Mouse (Mus musculus) cerebral cortex, adult 2 months (tissue): Measurements from ENCODE around the gene Bub3.

Experiments
- WGBS: fragments of 180-500 bp; shearing (Covaris S2); methylation state at CpG from one replicate; pipeline ENCODE4 v1.1.7; 2018; 5-methylcytosine and 5-hydroxymethylcytosine counted together

Bub3 gene

DNA sequence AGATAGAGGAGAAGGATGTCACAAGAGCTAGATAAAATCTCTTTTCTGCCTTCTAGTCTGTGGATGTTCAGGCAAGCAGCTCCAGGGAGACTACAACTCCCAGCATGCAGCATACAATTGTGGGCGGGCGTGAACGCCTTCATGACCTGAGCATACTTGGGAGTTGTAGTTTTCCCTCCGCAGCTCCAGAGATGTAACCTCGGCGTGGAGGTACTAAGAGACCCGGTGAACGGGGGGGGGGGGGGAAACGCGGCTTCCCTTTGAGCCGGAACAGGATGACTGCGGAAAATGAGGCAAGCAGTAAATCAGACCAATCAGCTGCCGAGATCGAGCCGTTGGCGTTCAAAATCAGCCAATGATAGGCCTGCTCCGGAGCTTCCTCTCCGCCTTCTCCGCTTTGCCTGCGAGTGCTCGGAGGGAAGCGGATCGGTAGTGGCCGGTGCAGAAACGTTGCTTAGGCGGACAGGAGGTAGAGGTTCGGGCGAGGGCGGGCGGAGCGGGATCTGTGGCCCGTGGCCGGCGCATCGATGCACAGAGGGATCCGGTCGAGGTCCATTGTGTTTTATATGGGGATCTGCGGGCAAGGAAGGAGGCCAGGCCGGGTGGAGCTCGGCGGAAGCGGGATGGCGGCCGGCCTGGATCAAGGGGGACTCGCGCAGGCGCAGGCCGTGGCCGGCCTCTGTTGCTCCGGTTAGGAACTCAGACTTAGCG, at the start of gene Bub3:
Gene Bub3, plus strand, starts transcription at position 237 of the 711 bp plus-strand sequence.
- WGBS, result under 1% methylated on average over 45 of the region's 51 CpGs

GRCm38 (mm10) chr7:131539979-131540378, 20.0 kb upstream of the Bub3 start:
- WGBS, result 4% methylated on average over 7 of the region's 7 CpGs

- 3% methylated on average over 41 of the region's 41 CpGs for WGBS
Observed at GRCm38 (mm10) chr7:131541184-131542114, 18.6 kb upstream of the Bub3 start.

DNA sequence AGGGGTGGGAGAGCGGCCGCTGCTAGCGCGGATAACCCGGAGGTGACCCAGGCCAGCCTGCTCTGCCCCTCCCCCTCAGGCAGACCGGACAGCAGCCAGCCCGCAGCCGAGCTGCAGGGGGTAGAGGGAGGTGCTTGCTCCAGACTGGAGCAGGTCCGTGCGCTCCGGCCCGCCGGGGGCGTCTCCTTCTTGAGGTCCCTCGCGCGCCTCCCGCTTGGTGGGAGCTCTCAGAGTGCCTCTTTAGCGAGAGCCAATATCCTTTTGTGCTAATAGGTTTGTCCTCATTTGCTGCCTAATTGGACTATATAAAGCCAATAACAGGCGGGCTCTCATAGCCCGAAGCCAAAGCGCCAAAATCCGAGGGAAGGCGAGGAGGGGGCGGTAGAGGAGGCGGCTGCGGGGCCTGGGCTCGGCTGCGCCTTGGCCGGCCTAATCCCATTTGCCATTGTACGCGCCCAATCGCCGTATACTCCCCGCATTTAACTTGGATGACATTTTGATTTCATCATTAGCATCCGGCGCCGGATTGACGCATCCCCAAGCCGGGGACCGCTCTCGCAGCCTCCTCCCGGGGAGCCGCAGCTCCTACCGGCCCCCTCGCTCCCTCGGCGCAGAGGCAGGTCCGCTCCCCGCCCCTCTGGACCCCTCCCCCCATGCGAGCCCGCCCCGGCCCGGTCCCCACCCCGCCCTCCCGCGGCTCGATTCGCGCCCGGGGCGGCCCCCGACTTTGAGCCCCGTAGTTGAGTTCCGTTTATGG, 17.7 kb upstream of the Bub3 start, which contains the start of gene Hmx3:
Gene Hmx3, plus strand, starts transcription at position 753 of the 757 bp plus-strand sequence.
- WGBS, result 2% methylated on average over 63 of the region's 65 CpGs

DNA sequence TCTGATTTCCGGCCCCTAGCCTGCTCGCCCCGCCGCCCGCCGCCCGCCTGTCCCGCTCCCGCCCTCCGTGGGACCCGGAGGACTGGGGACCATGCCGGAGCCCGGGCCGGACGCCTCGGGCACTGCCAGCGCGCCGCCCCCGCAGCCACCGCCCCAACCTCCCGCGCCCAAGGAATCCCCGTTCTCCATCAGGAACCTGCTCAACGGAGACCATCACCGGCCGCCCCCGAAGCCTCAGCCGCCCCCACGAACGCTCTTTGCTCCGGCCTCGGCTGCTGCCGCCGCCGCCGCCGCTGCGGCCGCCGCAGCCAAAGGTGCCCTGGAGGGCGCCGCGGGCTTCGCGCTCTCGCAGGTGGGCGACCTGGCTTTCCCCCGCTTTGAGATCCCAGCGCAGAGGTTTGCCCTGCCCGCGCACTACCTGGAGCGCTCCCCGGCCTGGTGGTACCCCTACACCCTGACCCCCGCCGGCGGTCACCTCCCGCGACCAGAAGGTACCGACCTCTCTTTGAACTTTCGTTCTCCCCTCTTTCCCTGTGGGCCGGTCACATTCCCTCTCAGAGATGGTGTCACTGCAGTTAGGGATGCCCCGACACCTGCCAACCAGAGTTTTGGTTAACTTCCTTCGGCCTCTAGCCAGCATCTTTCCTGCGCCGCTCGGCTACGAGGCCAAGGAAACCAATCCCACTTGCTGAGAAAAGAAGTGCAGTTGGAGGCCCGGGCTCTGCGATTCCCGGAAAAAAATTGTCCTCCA, 17.0 kb upstream of the Bub3 start:
- WGBS, result 3% methylated on average over 69 of the region's 71 CpGs

DNA sequence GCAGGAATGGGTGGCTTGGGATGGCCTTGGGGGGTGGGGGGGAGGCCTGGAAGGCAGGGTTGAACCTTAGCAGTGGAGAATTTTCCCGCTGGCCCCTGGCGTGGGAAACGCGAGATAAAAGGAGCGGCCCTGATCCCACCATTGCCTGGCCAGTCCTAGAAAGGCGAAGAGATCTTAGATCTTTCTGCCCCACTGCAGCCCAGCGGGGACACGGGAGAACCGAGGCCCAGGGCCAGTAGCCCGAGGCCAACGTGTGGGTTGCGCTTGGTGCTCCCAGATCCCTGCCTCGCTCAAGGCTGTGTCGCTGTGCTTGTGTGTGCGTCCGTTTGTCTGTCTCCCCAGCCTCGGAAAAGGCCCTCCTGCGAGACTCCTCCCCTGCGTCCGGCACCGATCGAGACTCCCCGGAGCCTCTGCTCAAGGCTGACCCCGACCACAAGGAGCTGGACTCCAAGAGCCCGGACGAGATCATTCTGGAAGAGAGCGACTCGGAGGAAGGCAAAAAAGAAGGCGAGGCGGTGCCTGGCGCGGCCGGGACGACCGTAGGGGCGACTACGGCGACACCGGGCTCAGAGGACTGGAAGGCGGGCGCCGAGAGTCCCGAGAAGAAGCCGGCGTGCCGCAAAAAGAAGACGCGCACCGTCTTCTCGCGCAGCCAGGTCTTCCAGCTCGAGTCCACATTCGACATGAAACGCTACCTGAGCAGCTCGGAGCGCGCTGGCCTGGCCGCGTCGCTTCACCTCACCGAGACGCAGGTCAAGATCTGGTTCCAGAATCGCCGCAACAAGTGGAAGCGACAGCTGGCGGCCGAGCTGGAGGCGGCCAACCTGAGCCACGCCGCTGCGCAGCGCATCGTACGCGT, 16.2 kb upstream of the Bub3 start:
- WGBS, result 2% methylated on average over 75 of the region's 75 CpGs

GRCm38 (mm10) chr7:131544871-131545270, 15.2 kb upstream of the Bub3 start:
- WGBS, result 2% methylated on average over 5 of the region's 5 CpGs

- 6% methylated on average over 13 of the region's 13 CpGs for WGBS
Observed at GRCm38 (mm10) chr7:131545701-131546385, 14.2 kb upstream of the Bub3 start.

DNA sequence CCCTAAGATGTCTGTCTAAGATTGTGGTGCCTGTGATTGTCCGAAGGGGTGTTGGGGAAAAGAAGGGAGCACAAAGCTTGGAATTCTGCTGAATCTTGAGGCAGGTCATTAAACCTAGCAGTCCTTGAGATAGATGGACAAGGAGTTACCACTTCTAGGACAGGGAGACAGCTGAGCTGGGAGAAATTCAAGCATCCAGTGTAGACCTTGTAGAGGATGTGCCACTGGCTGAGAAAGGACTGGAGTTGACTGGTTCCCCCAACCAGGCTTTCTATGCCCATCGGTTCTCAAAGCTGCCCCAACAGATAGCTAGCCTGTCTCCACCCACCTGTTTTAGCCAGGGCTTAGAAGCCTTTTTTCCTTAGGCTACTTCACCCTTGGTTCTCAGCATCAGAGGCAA, 13.6 kb upstream of the Bub3 start:
- WGBS, result 3% methylated on average over 2 of the region's 2 CpGs

- WGBS, result 4% methylated on average over 5 of the region's 5 CpGs
Observed at GRCm38 (mm10) chr7:131547481-131547880, 12.5 kb upstream of the Bub3 start.

GRCm38 (mm10) chr7:131548473-131548872, 11.5 kb upstream of the Bub3 start, which contains the start of gene Hmx2:
Gene Hmx2 (plus strand): TSS chr7:131548773.
- WGBS, result 4% methylated on average over 3 of the region's 3 CpGs

DNA sequence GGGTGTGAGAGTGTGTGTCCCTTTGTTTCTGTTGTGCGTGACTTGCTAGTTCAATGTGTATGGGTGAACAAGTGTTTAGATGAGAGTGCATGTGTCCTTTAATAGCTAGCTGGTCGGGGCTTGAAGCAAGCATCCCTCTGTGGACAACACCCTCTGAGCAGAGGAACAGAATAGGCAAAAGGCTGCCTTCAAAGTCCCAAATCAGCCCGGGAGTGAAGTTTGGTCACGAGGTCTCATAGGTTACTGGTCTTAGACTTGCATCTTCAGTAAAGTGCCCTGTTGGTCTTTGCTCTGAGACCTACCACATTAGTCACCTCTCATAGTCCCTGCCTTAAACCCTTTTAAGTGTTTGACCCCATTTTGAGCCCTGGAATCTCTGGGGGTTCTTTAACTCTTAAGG, 8.6 kb upstream of the Bub3 start:
- WGBS, result 2% methylated on average over 4 of the region's 4 CpGs

- 2% methylated on average over 42 of the region's 42 CpGs for WGBS
Observed at GRCm38 (mm10) chr7:131551931-131552741, 7.9 kb upstream of the Bub3 start.

DNA sequence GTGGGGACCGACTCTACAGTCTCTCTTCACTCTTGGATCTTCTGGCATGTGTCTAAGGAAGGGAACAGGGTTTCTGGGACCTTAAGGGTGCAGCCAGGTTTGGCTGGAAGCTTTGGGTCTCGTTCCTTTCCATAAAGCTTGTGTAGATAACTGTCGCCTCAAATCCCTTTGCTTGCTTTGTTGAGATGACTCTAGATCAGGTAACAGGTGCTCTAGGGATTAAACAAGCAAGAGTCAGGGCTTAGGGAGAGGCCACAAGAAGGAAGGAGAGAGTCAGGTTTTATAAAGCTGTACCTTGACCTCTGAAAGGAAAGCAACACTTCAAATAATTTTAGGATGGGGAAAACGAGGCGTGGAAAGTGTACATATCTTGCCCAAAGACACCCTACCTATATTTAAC, 7.2 kb upstream of the Bub3 start:
- 7% methylated on average over 5 of the region's 5 CpGs for WGBS

DNA sequence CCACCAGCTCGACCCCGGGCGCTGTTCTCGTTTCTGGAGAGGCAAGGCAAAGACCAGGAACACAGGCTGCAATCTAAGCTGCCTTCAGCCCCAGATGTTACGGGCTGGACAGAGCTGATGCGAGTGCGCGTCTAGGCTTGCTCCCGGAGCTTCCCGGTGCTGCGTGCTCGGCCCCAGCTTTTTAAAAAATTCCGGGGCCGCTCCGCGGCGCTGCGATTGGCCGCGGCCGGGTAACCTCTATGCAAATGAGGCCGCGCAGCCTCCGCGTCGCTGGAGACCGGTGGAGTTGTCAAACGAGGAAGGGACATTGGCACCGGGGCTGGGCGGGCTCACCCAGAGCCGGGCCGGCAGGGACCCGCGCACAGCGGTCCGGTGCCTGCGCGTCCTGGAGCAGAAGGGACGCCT, 6.2 kb upstream of the Bub3 start:
- WGBS, result 2% methylated on average over 39 of the region's 39 CpGs

DNA sequence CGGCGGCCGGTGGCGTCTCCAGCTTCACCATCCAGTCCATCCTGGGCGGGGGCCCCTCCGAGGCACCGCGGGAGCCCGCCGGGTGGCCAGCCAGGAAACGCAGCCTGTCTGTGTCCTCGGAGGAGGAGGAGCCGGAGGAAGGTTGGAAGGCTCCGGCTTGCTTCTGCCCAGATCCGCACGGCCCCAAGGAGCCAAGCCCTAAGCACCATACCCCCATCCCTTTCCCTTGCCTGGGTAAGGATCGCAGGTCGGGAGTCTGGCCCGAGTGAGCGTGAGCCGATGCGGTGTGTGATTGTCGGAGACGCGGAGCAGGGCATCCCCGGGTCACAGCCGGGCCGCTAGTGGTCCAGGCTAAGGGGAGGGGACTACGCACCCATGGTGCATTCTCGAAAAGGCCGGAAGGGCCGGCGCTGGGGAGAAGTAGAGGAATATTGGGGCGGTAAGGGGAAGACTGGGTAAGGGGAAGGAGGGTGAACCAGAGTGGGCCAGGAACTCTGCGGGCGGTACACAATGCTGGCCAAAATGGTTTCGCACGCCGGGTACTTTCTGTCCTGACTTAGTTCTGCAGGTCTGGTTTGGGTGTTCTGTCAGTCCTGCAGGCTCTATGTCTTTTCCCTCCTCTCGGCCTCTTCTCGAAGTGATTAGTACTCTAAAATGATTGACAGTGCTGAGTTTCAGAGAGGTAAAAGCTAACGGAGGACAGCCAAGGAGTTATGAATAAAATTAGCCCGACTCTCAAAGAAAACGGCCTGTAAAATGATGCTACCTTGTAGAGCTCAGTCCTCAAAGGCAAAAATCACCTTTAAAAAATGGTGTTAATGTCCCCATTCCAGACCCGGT, 5.5 kb upstream of the Bub3 start:
- WGBS, result 2% methylated on average over 45 of the region's 45 CpGs

GRCm38 (mm10) chr7:131555301-131556081, 4.5 kb upstream of the Bub3 start:
- WGBS, result 2% methylated on average over 68 of the region's 68 CpGs
